ENCODE assay signal across 17 mouse cellular contexts in the genomic region with DNA sequence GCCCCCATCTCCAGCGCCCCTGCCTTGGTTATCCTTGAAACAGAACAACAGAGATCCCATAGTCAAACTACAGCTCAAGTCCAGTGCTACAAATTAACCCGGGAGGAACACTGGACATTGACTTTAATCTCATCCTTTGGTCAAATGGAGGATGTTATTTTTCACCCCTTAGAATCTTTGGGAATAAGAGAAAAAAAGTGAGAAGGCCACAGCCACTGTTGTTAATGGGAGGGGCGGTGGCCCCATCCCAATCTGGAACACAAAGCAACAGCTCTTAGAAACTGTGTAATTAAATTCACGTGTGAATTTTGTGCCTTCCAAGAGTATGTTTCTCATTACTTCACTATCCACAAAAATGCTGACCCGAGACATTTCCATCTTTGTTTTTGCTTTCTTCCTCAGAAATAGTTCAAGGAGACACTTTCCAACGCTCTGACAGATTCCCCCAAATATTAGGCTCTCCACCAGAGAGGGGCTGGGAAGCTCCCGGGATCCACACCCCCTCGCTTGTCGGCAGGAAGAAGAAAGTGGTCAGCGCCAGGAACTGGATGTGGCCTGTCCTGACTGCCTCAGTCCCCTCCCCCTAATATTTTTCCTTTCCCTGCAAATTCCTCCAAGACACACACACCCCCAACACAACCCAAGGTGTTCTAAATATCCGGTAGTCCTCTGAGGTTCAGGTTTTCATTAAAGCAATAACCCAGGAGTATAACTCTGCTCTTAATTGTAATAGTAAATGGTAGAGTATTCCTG. TPM values are rescaled to one million over a fixed set of nuclear protein-coding genes. Genes with fewer than 3 reads are reported as not detected.
DNase-seq lines count a peak whose midpoint lies in the region; ATAC-seq lines count a peak whose summit lies in the region.
"Had no signal": no experiment of that assay in that cellular context is flagged by ENCODE, and none has a peak within 500 bp of the region (broad histone marks: within the 10 kb centered on the region; RNA-seq: fewer than 3 reads in every experiment).

No protein-coding gene starts in this region.

- ATAC-seq in intestine, embryonic 14.5 days (replicated peaks; ENCODE audit: low FRiP score, low TSS enrichment, low read depth), result no peak
- no peak for ATAC-seq in intestine, embryonic 16.5 days
- no peak for ATAC-seq in limb, embryonic 15.5 days (ENCODE audit: insufficient number of reproducible peaks, low FRiP score, low TSS enrichment, low read depth)
- ATAC-seq: lung, postnatal 0 days; Patski had no signal

- no peaks in the 10 kb centered on the region for H3K9me3 ChIP-seq in intestine, embryonic 14.5 days (ENCODE audit: control insufficient read depth, low read length)
- H3K9me3 ChIP-seq in intestine, embryonic 16.5 days (ENCODE audit: control insufficient read depth, low read length), result no peaks in the 10 kb centered on the region
- no peaks in the 10 kb centered on the region for H3K9me3 ChIP-seq in limb, embryonic 15.5 days
- H3K9me3 ChIP-seq: embryonic facial prominence, embryonic 13.5 days; forebrain, embryonic 10.5 days; heart, embryonic 15.5 days; hindbrain, embryonic 10.5 days had no signal

- H3K4me1 ChIP-seq in intestine, embryonic 14.5 days (replicated peaks; ENCODE audit: control insufficient read depth, insufficient read depth, low read length), result no peaks in the 10 kb centered on the region
- H3K4me1 ChIP-seq in intestine, embryonic 16.5 days (ENCODE audit: control insufficient read depth, insufficient read depth, low read length), result no peaks in the 10 kb centered on the region
- H3K4me1 ChIP-seq in limb, embryonic 15.5 days, result peaks cover 11% of the 10 kb centered on the region

- DNase-seq in intestine, embryonic 14.5 days (ENCODE audit: low spot score), result peak; percentile 73
- peak; percentile 54 for DNase-seq in kidney, adult 18-20 months
- peak; percentile 76 for DNase-seq in kidney, postnatal 14 days
- DNase-seq in adrenal gland, postnatal 14 days, result no peak
- DNase-seq in cerebellum, adult 18-20 months, result no peak
- no peak for DNase-seq in adipocyte (ENCODE audit: low spot score)
- DNase-seq: cerebellum, adult 11 months; right cerebral cortex, postnatal 25 days had no signal

- H3K36me3 ChIP-seq in intestine, embryonic 14.5 days (ENCODE audit: control insufficient read depth, insufficient read depth, low read length), result no peaks in the 10 kb centered on the region
- H3K36me3 ChIP-seq in intestine, embryonic 16.5 days (ENCODE audit: control insufficient read depth, insufficient read depth, low read length), result no peaks in the 10 kb centered on the region
- H3K36me3 ChIP-seq in limb, embryonic 15.5 days, result no peaks in the 10 kb centered on the region
- H3K36me3 ChIP-seq: embryonic facial prominence, embryonic 13.5 days; forebrain, embryonic 10.5 days; heart, embryonic 15.5 days; hindbrain, embryonic 10.5 days had no signal

- peak overlapping the region; percentile 11; the same call in 1 of the 2 replicates for H3K9ac ChIP-seq in intestine, embryonic 14.5 days (ENCODE audit: low read length)
- no peak overlapping the region for H3K9ac ChIP-seq in intestine, embryonic 16.5 days (ENCODE audit: low read depth, low read length)
- H3K9ac ChIP-seq in limb, embryonic 15.5 days, result peak overlapping the region; percentile 83
- H3K9ac ChIP-seq: embryonic facial prominence, embryonic 13.5 days; heart, embryonic 15.5 days; liver, embryonic 14.5 days had no signal

- H3K27ac ChIP-seq in intestine, embryonic 14.5 days (ENCODE audit: low read depth), result peak overlapping the region; percentile 38; the same call in 1 of the 2 replicates
- H3K27ac ChIP-seq in intestine, embryonic 16.5 days (ENCODE audit: low read length), result no peak overlapping the region
- H3K27ac ChIP-seq in limb, embryonic 15.5 days, result peak overlapping the region; percentile 95
- H3K27ac ChIP-seq: embryonic facial prominence, embryonic 13.5 days; forebrain, embryonic 10.5 days; heart, embryonic 15.5 days; hindbrain, embryonic 10.5 days; liver, embryonic 14.5 days had no signal

- H3K4me3 ChIP-seq in intestine, embryonic 14.5 days (ENCODE audit: low read depth, low read length), result no peak overlapping the region
- no peak overlapping the region for H3K4me3 ChIP-seq in intestine, embryonic 16.5 days (ENCODE audit: low read length)
- H3K4me3 ChIP-seq in limb, embryonic 15.5 days, result peak overlapping the region; percentile 68
- H3K4me3 ChIP-seq: embryonic facial prominence, embryonic 13.5 days; forebrain, embryonic 10.5 days; heart, embryonic 15.5 days; hindbrain, embryonic 10.5 days had no signal

- 5% methylated on average over 11 of the region's 11 CpGs for WGBS in intestine, embryonic 14.5 days
- 7% methylated on average over 11 of the region's 11 CpGs for WGBS in intestine, embryonic 16.5 days
- WGBS in limb, embryonic 15.5 days, result 6% methylated on average over 11 of the region's 11 CpGs

- peak overlapping the region; percentile 96 for H3K4me2 ChIP-seq in intestine, embryonic 14.5 days (ENCODE audit: low read length)
- H3K4me2 ChIP-seq in intestine, embryonic 16.5 days (ENCODE audit: low read depth, low read length), result no peak overlapping the region
- peak overlapping the region; percentile 86 for H3K4me2 ChIP-seq in limb, embryonic 15.5 days
- H3K4me2 ChIP-seq: embryonic facial prominence, embryonic 13.5 days; heart, embryonic 15.5 days had no signal

- peaks cover 98% of the 10 kb centered on the region for H3K27me3 ChIP-seq in intestine, embryonic 14.5 days (replicated peaks; ENCODE audit: control insufficient read depth, insufficient read depth, low read length)
- peaks cover 75% of the 10 kb centered on the region for H3K27me3 ChIP-seq in intestine, embryonic 16.5 days (replicated peaks; ENCODE audit: control insufficient read depth, insufficient read depth, low read length)
- H3K27me3 ChIP-seq in limb, embryonic 15.5 days, result no peaks in the 10 kb centered on the region
- H3K27me3 ChIP-seq: Patski had no signal

RNA-seq across cellular contexts. Expression of a gene that starts 3.2 kb away (rescaled TPM):
- 4.2 and 7.1 TPM in 2 replicates for polyA plus RNA-seq in intestine, embryonic 14.5 days (2014; fragmentation: Nextera tagmentation; extraction: Ambion mirVana)
- 3.0 and 3.2 TPM in 2 replicates for polyA plus RNA-seq in intestine, embryonic 16.5 days (2015; fragmentation: Nextera tagmentation; extraction: Ambion mirVana)
- 30.8 and 34.0 TPM in 2 replicates for polyA plus RNA-seq in limb, embryonic 15.5 days (2015; fragmentation: Nextera tagmentation; extraction: Ambion mirVana)
- total RNA-seq in adrenal gland, postnatal 14 days (2021), result 1.8 and 3.5 TPM in 2 replicates
- polyA plus RNA-seq: embryonic facial prominence, embryonic 13.5 days; forebrain, embryonic 10.5 days; hindbrain, embryonic 10.5 days had no signal

RNA-seq across cellular contexts. Expression of a gene that starts 6.0 kb away (rescaled TPM):
- polyA plus RNA-seq in intestine, embryonic 14.5 days (2014; fragmentation: Nextera tagmentation; extraction: Ambion mirVana), result 9.2 and 10.1 TPM in 2 replicates
- 6.0 and 8.2 TPM in 2 replicates for polyA plus RNA-seq in intestine, embryonic 16.5 days (2015; fragmentation: Nextera tagmentation; extraction: Ambion mirVana)
- 12.0 and 12.9 TPM in 2 replicates for polyA plus RNA-seq in limb, embryonic 15.5 days (2015; fragmentation: Nextera tagmentation; extraction: Ambion mirVana)
- 20.9 and 22.2 TPM in 2 replicates for total RNA-seq in adrenal gland, postnatal 14 days (2021)
- polyA plus RNA-seq: embryonic facial prominence, embryonic 13.5 days; forebrain, embryonic 10.5 days; hindbrain, embryonic 10.5 days had no signal

RNA-seq across cellular contexts. Expression of a gene that starts 13.0 kb away (rescaled TPM):
- 15.6 and 20.4 TPM in 2 replicates for polyA plus RNA-seq in intestine, embryonic 14.5 days (2014; fragmentation: Nextera tagmentation; extraction: Ambion mirVana)
- polyA plus RNA-seq in intestine, embryonic 16.5 days (2015; fragmentation: Nextera tagmentation; extraction: Ambion mirVana), result 8.6 and 10.0 TPM in 2 replicates
- polyA plus RNA-seq in limb, embryonic 15.5 days (2015; fragmentation: Nextera tagmentation; extraction: Ambion mirVana), result 86.8 and 108 TPM in 2 replicates
- 0.15 and 0.68 TPM in 2 replicates for total RNA-seq in adrenal gland, postnatal 14 days (2021)
- polyA plus RNA-seq: forebrain, embryonic 10.5 days; hindbrain, embryonic 10.5 days; lung, postnatal 0 days had no signal

RNA-seq across cellular contexts. Expression of a gene that starts 14.5 kb away (rescaled TPM):
- not detected in 2 replicates for polyA plus RNA-seq in intestine, embryonic 14.5 days (2014; fragmentation: Nextera tagmentation; extraction: Ambion mirVana)
- polyA plus RNA-seq in intestine, embryonic 16.5 days (2015; fragmentation: Nextera tagmentation; extraction: Ambion mirVana), result not detected in 2 replicates
- 0.70 TPM in 1 of 2 replicates, not detected in the other for polyA plus RNA-seq in limb, embryonic 15.5 days (2015; fragmentation: Nextera tagmentation; extraction: Ambion mirVana)
- 1.3 and 1.4 TPM in 2 replicates for total RNA-seq in adrenal gland, postnatal 14 days (2021)
- polyA plus RNA-seq: embryonic facial prominence, embryonic 13.5 days; forebrain, embryonic 10.5 days; heart, embryonic 15.5 days; hindbrain, embryonic 10.5 days; liver, embryonic 14.5 days; lung, postnatal 0 days had no signal

RNA-seq across cellular contexts. Expression of a gene that starts 14.5 kb away (rescaled TPM):
- polyA plus RNA-seq in intestine, embryonic 14.5 days (2014; fragmentation: Nextera tagmentation; extraction: Ambion mirVana), result 9.2 and 9.7 TPM in 2 replicates
- polyA plus RNA-seq in intestine, embryonic 16.5 days (2015; fragmentation: Nextera tagmentation; extraction: Ambion mirVana), result 5.2 and 5.9 TPM in 2 replicates
- polyA plus RNA-seq in limb, embryonic 15.5 days (2015; fragmentation: Nextera tagmentation; extraction: Ambion mirVana), result 2.2 and 2.5 TPM in 2 replicates
- 6.9 and 10.5 TPM in 2 replicates for total RNA-seq in adrenal gland, postnatal 14 days (2021)
- polyA plus RNA-seq: forebrain, embryonic 10.5 days had no signal

Comparison
In these comparisons a context has a peak if more than half of its experiments do, and no peak if none do; other contexts are left out.
1. DNase-seq: peak in intestine, embryonic 14.5 days (single experiment), kidney, adult 18-20 months (single experiment) and kidney, postnatal 14 days (single experiment); none in adrenal gland, postnatal 14 days (single experiment), cerebellum, adult 18-20 months (0 of 2) and adipocyte (single experiment).